Mouse (Mus musculus) cerebellum, adult 11-12 months (tissue): ENCODE data around the gene Slc6a6.

Experiments used
- DNase-seq: peaks from one replicate; pipeline ENCODE4 v3.0.0; 2022

Gene Slc6a6

GRCm38 (mm10) chr6:91704446-91704845, 20.6 kb downstream of the Slc6a6 start:
- DNase-seq = no peak

GRCm38 (mm10) chr6:91705651-91706050, 21.8 kb downstream of the Slc6a6 start:
- DNase-seq = no peak

- DNase-seq = no peak
Observed at GRCm38 (mm10) chr6:91706072-91706776, 22.4 kb downstream of the Slc6a6 start.

- peak; percentile 44 for DNase-seq
Observed at GRCm38 (mm10) chr6:91707276-91707885, 23.5 kb downstream of the Slc6a6 start.

GRCm38 (mm10) chr6:91707886-91708564, 24.2 kb downstream of the Slc6a6 start:
- DNase-seq = no peak

- no peak for DNase-seq
Observed at GRCm38 (mm10) chr6:91708919-91709318, 25.1 kb downstream of the Slc6a6 start.

GRCm38 (mm10) chr6:91710345-91710930, 26.6 kb downstream of the Slc6a6 start:
- DNase-seq = no peak

- no peak for DNase-seq
Observed at GRCm38 (mm10) chr6:91712097-91712854, 28.4 kb downstream of the Slc6a6 start.

GRCm38 (mm10) chr6:91712855-91713331, 29.0 kb downstream of the Slc6a6 start:
- no peak for DNase-seq

GRCm38 (mm10) chr6:91713370-91713896, 29.6 kb downstream of the Slc6a6 start:
- DNase-seq = no peak

- DNase-seq = no peak
Observed at GRCm38 (mm10) chr6:91715023-91715422, 31.2 kb downstream of the Slc6a6 start.

- no peak for DNase-seq
Observed at GRCm38 (mm10) chr6:91715988-91716810, 32.3 kb downstream of the Slc6a6 start.

- DNase-seq = no peak
Observed at GRCm38 (mm10) chr6:91718067-91718466, 34.2 kb downstream of the Slc6a6 start.

GRCm38 (mm10) chr6:91718603-91719002, 34.8 kb downstream of the Slc6a6 start:
- no peak for DNase-seq

- no peak for DNase-seq
Observed at GRCm38 (mm10) chr6:91719042-91719747, 35.3 kb downstream of the Slc6a6 start.

- no peak for DNase-seq
Observed at GRCm38 (mm10) chr6:91719865-91720533, 36.1 kb downstream of the Slc6a6 start.

- no peak for DNase-seq
Observed at GRCm38 (mm10) chr6:91720588-91721214, 36.8 kb downstream of the Slc6a6 start.

- no peak for DNase-seq
Observed at GRCm38 (mm10) chr6:91721215-91721701, 37.4 kb downstream of the Slc6a6 start.

- DNase-seq = no peak
Observed at GRCm38 (mm10) chr6:91727361-91727760, 43.5 kb downstream of the Slc6a6 start.
